Mouse (Mus musculus) right cerebral cortex, postnatal 4 days (tissue): ENCODE results near the gene Acot8.

ENCODE experiments used
- DNase-seq: peaks from one replicate; pipeline ENCODE4 v3.0.0-alpha.2; 2022

Gene Acot8

DNA sequence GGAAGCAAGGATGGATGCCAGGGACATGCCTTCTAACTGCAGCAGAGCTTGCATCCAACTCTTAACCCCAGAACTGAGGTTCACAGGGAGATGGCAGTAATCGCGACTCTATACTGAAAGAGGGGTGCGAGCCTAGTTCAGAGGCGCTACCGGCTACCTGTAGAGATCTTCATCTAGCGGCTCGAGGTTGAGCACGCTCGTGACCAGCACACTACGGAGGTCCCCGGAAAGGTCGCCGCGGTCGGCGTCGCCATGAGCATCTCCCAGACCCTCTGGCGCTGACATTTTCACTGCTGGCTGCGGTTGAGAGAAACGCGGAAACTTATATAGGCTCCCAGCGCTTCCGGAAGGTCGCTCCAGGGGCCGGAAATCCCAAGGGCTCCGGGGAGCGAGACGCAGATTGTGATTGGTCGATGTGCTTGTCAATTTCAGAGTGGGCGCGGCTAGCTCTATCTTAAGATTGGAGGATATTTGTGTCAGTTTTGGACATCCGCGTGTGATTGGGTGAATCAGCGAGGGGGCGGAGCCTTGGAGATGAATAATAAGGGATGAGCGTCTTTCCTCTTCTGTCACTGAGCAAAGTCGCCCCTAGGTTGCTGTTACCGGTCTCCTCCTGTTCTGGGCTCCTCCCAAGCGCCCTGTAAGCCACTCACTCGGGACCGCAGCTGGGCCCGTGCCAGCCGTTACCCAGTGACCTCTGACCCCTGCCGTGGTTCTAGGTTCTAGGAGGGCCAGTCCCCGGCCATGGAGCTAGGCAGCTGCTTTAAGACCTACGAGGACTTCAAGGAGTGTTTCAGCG is at the start of gene Acot8, which contains the start of gene Zswim3:
Gene Acot8, minus strand, starts transcription at position 350 of the 799 bp plus-strand sequence.
Gene Zswim3, plus strand, starts transcription at position 566 of the 799 bp plus-strand sequence.
- DNase-seq: peak; percentile 96

DNA sequence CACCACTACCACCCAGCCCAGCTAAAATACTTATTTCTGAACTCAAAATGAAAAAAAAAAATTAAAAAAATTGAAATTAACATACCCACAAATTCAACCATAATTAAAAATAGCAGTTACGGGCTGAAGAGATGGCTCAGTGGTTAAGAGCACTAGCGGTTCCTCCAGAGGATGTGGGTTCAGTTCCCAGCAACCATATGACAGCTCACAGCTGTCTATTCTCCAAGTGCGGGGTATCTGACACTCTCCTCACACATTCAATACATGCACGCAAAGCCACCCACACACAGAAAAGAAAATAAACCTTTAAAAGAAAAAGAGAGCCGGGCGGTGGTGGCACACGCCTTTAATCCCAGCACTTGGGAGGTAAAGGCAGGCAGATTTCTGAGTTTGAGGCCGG is 45.4 kb upstream of the Acot8 start:
- DNase-seq: no peak

DNA sequence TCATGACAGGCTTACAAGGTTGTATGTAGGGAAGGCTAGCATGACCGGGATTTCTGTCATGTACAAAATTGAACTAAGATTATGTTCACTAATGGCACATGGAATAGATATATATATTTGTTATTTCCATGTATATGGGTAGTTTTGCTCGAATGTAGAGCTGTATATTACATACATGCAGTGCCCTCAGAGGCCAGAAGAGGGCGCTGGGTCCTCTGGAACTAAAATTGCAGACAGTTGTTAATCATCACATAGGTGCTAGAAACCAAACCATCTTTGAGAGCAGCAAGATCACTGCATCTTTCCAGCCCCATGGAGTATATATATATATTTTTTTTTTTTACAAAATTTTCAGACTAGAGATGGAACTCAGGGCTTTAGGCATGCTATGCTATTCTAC is 41.1 kb upstream of the Acot8 start:
- no peak for DNase-seq

DNA sequence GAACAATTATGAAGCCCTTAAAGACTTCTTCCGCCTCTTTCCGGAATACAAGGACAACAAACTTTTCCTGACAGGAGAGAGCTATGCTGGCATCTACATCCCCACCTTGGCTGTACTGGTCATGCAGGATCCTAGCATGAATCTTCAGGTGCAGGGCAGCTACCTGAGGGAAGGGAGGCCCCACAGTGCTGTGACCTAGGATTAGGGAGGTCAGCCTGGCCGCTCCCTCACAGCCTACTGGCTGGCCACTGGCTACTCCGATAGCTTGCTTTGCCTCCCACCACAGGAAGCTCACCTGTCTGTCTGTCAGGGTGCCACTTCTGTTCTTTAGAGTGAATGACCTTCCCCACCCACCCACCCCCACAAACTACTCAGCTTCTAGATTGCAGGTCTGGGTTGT is 30.5 kb upstream of the Acot8 start:
- no peak for DNase-seq

DNA sequence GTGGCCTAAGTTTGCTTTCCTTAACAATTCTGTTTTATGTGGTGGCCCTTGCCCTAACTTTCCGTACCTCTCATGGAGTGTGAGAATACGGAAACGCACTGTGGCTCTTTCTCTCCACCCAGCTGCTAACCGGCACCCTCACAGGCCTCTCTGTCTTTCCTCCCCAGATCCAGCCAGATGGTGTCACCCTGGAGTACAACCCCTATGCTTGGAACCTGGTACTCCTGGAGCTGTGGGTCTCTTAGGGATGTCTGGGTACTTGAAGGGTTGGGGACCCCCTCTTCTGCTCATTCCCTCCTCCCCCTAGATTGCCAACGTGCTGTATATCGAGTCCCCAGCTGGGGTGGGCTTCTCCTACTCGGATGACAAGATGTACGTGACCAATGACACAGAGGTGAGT is 29.8 kb upstream of the Acot8 start:
- no peak for DNase-seq

DNA sequence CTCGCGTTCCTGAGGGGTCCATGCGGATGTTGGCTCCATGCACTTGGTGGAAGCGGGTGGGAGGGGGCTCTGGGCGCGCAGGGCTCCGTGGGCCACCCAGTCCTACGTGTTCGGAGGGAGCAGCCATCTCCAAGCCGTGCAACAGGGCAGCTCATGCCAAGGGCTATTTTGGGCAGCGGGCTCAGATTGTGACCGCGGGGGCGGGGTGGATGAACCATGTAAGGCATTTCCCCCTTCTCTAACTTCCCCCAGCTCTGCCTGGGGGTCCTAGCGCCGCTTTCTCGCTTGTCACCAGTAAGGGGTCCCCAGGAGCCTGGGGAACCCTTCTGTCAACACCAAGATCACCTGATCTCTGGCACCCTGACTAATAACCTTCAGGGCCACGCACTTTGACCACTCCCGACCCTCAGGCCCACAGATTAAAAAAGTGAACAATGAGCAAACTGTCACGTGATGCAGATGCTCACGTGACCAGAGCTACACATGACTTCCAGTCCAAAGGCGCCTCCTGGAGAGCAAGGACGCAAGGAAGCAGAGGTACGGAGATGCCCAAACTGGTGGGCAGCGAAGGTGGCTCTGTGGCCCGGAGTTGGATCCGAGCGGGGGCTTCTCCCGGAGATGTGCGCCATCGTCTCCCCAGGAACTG is 28.8 kb upstream of the Acot8 start, which contains the start of gene Neurl2:
Gene Neurl2, minus strand, starts transcription at position 143 of the 646 bp plus-strand sequence.
- DNase-seq: peak; percentile 90

DNA sequence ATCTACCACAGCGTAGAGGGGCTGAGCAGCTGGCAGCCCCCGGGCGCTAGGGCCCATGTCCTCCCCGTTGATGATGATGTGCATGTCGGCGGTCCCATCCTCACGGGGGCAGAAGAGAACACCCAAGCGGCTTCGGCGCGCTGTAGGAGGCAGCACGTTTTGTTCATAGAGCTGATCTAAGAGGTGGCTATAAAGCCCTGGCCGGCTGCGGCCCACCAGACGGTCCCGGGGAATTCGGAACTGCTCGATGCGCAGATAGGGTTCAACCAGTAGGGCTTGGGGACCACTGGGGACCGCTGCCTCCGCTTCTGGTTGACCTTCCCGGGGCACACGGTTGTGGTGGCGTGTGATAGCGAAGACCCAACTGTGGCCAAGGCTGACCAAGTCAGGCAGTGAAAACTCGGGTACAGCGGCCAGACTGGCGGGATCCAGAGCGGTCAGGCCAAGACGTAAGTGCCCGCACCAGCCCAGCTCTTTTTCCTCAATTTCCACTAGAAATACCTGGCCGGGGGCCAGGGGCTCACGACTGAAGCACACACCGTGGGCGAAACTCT is 28.1 kb upstream of the Acot8 start, which contains the start of gene Ctsa:
Gene Ctsa, plus strand, starts transcription at position 126 of the 554 bp plus-strand sequence.
- peak; percentile 76 for DNase-seq

DNA sequence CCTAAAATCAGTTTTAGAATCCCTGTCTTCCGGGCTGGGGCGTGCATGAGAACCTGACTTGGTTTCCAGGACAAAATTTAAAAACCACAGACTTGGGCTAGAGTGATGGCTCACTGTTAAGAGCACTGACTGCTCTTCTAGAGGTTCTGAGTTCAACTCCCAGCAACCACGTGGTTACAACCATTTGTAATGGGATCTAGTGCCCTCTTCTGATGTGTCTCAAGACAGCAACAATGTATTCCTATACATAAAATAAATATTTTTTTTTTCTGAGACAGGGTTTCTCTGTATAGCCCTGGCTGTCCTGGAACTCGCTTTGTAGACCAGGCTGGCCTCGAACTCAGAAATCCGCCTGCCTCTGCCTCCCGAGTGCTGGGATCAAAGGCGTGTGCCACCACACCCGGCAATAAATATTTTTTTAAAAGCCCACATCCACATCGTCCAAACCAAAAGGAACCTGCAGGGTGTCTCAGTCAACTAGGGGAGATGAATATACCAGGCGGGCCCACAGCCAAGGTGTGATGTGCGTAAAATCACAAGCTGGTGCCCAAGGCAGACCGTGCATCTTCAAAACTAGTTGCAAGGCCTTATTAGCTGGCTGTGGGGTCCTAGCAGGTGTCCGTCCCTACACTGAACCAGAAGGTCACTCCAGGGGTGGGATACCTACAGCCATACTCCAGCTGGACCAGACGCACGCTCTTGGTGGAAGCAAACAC is 27.5 kb upstream of the Acot8 start:
- no peak for DNase-seq

DNA sequence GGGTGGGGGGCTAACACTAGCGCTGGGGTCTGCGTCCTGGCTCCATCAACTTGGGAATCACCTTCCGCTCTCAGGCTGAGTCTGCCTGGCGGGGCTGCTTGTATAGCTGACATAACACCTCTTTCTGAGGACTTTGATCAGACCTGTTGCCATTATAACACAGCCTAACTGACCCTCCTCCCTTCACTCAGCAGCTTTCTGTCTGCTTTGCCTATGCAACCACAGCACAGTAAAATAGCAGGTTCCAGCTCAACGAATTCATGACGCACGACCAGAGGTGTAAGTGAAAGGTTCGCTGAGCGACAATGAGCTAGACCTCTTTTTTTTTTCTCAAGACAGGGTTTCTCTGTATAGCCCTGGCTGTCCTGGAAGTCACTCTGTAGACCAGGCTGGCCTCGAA is 26.3 kb upstream of the Acot8 start:
- no peak for DNase-seq

DNA sequence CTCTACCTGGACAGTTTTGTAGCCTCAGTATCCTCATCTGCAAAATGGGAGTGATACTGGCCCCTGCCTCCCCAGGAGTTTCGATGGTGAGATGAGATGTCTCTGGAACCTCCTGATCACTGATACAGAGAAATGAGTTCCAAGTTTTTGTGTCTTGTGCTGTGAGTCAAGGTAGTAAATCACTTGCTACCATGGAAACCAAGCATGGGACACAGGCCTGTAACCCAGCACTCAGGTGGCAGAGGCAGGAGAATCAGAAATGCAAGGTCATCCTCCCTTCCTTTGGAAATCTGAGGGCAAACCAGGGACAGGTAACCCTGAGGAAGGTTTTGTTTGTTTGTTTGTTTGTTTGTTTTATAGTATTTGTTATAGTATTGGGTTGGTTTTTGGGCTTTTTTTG is 24.4 kb upstream of the Acot8 start:
- no peak for DNase-seq

DNA sequence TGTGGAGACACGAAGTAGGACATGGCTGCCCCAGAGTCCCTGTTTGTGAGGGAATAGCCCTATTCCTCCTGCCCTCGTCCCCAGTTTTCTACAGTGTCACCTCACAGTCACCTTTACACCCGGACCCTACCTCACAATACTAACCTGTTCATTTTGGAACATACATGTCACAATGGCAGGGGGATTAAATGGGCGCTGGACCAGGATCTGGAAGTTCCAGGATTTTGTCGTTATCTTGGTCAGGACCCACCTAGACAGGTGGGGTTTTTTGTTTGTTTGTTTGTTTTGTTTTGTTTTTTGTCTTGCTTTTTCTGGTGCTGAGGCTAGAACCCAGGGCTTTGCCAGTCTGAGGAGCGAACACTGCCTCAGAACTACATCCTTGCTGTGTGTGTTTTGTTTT is 23.8 kb upstream of the Acot8 start, which contains the start of gene Spata25:
Gene Spata25, minus strand, starts transcription at position 101 of the 400 bp plus-strand sequence.
- DNase-seq: no peak

DNA sequence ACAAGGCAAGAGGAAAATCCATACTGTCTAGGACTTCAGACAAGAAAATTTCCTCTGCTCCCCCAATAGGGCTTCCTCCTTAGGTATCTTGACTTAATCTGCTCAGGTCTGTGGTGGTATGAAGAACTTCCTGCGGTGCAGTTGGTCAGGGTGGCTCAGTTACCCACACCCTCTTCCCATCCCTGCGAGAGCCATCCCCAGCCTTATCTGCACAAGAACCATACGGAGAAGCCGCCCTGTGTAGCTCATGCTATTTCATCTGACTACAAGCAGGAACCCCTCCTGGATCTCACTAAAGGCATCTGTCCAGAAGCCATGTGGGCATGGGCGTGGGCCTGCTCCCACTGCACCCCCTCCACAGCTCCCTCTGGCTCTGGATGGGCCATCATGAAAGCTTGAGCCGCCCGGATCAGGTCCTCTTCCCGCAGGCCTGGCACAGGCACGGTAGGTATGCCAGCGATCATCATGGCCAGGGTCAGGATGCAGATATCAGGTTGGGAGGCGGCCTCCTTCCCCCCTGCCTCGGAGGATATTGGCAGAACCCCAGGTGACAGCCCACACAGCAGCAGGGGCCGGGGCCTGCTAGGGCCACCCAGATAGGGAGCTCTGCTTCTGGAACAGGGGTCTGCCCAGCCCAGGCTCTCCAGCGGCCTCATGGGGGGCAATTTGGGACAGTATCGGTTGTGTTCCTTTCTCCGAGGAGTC is 22.6 kb upstream of the Acot8 start:
- no peak for DNase-seq

DNA sequence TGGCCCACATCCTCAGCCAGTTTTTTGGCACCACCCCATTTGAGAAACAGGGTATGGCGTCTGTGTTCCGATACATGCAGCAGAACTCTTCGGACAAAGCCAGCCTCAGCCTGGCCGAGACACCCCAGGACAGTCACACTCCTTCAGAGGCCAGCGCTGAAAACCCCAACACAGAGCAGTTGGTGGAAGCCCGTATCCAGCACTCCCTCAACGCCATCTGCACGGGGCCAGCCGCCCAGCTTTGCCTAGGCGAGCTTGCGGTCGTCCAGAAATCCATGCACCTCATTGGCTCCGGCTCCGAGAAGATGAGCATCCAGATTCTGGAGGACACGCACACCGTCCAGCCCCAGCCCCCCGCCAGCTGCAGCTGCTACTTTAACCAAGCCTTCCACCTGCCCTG is 20.8 kb upstream of the Acot8 start:
- DNase-seq: no peak

DNA sequence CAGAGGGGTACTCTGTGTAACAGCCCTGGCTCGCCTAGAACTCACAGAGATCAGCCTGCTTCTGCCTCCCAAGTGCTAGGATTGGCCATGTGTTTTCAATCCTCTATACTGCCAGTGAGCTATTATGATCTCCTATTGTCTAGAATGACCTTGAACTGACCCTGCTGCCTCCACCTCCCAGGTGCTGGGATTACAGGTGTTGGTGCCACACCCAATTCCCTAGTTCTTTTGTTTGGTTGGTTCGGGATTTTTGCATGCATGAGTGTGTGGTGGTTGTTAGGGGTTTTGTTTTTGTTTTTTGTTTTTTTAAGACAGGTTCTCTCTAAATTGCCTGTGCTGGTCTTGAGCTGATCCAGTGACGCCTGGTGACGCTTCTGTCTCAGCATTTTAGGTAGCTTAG is 19.3 kb upstream of the Acot8 start:
- DNase-seq: no peak

DNA sequence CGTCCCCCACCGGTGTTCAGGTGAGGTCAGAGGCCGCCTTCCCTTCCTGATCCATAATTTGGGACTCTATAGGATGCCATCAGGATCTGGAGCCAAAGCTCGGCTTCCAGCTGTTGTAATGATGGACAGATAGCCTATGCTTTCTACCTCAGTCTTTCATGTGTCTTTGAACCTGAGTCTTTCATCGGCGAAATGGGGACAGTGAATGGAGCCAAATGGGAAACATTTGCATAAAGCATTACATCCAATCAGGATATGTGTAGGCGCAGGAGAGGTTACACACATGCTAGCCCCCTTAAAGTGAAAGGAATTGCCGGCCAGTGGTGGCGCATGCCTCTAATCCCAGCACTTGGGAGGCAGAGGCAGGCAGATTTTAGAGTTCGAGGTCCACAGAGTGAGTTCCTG is 18.5 kb upstream of the Acot8 start:
- DNase-seq: no peak

DNA sequence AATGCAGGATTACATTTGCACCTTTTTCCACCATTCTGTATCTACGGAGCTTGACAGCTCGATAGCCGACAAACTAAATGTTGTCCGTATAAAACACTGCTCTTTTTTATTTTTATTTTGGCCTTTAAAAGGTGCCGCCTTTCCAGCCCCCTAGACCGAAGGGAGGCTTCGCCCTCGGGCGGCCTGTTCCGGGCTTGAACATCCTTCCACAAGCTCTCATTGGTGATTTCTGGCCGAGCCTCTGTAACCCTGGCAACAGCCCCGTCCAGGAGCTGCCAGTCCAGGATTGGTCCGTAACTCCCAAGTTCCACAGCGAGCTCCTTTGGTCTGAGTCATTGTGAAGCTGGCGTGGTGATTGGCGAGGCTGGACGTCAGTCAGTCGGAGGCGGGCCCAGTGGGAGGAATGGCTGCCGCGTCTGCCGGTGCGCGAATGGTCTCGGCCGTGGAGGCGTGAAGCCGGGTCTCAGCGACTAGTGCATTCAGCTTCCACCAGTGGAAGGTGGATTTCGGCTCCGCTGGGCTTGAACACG is 18.0 kb upstream of the Acot8 start, which contains the start of gene Zswim1:
Gene Zswim1, plus strand, starts transcription at position 51 of the 530 bp plus-strand sequence.
- DNase-seq: peak; percentile 100

DNA sequence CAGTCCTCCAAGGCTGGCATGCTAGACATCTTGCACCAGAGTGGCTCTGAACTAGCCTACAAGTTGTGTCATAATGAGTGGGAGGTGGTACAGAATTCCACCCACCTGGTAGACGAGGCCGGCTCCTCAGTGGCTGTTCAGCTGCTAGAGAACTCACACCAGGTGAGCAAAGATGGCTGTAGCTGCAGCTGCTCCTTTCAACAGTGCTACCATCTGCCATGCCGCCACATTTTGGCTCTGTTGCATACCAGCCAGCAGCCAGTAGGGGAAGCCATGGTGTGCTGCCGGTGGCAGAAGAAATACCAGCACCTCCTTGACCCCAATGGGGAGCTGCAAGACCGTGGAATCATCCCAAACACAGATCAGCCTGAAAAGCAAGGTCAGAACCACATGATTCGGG is 16.4 kb upstream of the Acot8 start:
- DNase-seq: no peak

DNA sequence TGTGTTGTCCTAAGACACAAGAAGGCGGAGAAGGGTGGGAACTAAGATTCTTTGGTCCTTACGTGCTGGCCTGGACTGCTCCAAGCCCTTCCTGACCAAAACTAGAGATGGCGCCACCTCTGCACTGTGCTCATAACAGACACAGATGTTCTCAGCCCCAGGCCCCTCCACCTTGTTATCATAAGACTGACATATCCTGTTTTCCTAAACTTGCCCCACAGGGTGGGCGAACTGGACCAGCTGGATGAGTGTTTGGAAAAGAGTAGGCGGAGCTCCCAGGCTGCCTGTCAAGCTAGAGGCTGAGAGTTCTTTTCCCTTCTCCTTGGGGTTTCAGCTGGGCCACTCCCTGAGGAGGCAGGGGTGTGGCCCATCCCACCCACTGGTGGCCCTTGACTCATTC is 13.0 kb upstream of the Acot8 start:
- no peak for DNase-seq

DNA sequence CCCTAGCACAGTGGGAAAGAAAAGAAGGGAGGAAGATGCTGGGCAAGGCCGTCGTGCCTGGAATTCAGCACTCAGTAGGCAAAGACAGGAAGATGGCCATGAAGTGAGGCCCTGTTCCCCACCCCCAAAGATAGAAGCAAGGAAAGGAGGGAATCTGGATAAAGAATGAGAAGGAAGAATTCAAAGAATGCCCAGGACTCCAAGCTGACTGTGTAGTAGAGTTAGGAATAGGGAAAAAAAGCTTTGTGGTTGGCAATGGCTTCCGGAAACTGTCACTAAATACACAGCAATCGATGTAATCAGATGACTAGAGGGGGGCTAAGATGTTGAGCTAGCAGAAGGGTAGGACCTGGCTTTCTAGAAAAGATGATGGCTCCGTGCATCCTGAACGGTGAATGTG is 12.5 kb upstream of the Acot8 start:
- DNase-seq: no peak

DNA sequence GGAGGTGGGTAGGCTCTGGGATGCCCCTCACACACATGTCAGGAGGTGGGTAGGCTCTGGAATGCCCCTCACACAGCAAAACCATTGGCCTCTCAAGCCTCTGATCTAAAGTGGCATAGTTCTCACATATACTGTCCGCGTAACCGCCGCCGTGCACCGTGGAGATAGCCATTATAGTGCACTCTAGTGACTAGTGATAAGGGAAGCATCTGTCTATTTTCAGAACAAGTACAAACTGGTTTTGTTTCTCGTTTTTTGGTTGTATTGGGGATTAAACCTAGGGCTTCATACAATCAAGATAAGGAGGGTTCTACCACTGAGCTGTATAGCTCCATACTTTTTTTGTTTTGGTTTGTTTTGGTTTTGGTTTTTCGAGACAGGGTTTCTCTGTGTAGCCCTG is 11.1 kb upstream of the Acot8 start:
- no peak for DNase-seq

DNA sequence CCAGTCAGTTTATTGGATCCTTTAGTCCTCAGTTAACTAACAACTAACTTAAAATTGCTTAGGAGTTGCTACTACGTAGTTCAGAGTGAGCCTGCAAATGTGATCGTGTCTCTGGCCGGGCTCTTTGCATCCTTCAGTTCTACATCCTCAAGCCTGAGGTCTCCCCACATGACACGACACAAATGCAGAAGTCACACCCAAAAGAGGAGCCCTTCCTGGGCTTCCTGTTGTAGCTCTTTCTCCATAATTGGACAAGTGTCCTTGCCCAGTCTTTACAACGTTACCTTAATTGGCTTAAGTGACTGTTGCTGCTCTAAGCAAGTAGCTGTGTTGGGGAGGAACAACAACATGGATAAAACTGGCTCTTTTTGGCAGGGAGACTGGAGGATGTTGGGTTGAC is 10.7 kb upstream of the Acot8 start:
- no peak for DNase-seq

DNA sequence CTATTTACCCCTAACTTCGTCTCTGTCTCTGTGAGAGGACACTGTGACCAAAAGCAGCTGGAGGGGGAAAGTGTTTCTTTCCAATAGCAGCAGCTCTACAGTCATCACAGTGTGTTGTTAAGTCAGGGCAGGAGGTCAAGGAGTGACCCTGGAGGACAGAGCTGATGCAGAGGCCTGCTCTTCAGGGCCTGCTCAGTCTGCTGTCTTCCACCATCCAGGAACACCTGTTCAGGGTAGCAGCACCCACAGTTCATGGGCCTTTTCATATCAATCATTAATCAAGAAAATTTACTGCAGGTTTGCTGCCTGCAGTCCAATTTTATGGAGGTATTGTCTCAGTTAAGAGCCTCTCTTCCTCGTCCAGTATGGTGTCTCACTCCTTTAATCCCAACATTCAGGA is 8.9 kb upstream of the Acot8 start:
- no peak for DNase-seq
